Mouse (Mus musculus): ENCODE results near the gene Mcrip1. TPM values are rescaled to one million over a fixed set of nuclear protein-coding genes. Genes with fewer than 3 reads are reported as not detected.
"Not testable (repeated sequence)": the region's sequence is repeated elsewhere in the genome, so short reads cannot be mapped to it uniquely, and the experiment has no call there.

The Mcrip1 gene
- 167 TPM in 2 replicates for polyA plus RNA-seq (2015; fragmentation: Nextera tagmentation; extraction: Ambion mirVana)

DNA sequence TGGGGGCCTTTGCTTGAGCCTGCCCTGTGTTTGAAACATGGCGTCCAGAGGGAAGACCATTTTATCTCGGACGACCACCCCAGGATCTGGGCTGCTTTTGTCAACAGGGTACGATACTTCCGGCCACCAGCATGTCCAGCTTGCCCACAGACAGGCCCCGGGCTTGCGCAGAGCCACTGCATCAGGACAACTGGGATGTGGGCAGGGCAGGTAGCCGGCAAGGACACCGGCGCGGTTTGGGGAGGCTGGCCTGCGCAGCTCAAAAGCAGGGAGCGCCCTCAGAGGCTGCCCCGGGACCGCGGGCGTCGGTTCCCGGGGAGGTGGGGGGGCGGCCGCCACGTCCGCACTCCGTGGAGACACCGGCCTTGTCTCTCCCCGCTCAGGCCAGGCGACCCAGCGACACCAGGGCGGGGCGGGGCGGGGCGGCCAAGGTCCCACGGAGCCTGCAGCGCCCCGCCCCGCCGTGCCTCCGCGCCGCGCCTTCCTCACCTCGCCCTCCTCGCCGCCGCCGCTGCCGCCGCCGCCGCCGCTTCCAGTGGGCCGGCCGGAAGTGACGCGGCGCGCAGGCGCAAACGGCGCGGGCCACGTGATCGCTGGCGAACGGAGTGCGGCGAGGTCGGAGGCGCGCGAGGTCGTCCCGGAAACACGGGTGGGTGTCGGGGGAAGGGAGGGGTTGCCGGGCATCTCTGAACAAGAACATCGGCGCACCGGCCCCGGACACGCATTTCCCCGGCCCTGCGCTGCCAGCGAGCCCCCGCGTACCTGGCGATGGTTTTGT, at the start of gene Mcrip1:
TSS of gene Mcrip1 (minus strand) at position 560 of the 778 bp plus-strand sequence.
- WGBS, result 0% methylated on average over 83 of the region's 87 CpGs
- Histone ChIP-seq H3K4me1 (peaks cover 28% of the 10 kb centered on the region), H3K36me3 (peaks cover 12% of the 10 kb centered on the region; the same call in 1 of the 2 replicates), H3K27ac (peak within 1 kb of the TSS; percentile 98), H3K4me3 (replicated peaks) (peak within 1 kb of the TSS; percentile 92), H3K27me3 (replicated peaks) (no peaks in the 10 kb centered on the region), H3K9me3 (no peaks in the 10 kb centered on the region), H3K4me2 (peak within 1 kb of the TSS; percentile 81), H3K9ac (peak within 1 kb of the TSS; percentile 95)
- ATAC-seq (ENCODE audit: insufficient read depth, low FRiP score, low read depth), result peak; percentile 86

GRCm38 (mm10) chr11:120598990-120599549, 49.5 kb upstream of the Mcrip1 start:
- H3K36me3 ChIP-seq, result peaks cover 37% of the 10 kb centered on the region
- H3K4me3 ChIP-seq (replicated peaks), result peak overlapping the region; percentile 95
- no peaks in the 10 kb centered on the region for H3K9me3 ChIP-seq
- H3K27me3 ChIP-seq (replicated peaks), result no peaks in the 10 kb centered on the region
- no peak for ATAC-seq (ENCODE audit: insufficient read depth, low FRiP score, low read depth)
- H3K4me2 ChIP-seq, result peak overlapping the region; percentile 81
- H3K4me1 ChIP-seq, result peaks cover 12% of the 10 kb centered on the region
- H3K27ac ChIP-seq, result peak overlapping the region; percentile 88
- H3K9ac ChIP-seq, result peak overlapping the region; percentile 45
- 41% methylated on average over 17 of the region's 17 CpGs for WGBS

DNA sequence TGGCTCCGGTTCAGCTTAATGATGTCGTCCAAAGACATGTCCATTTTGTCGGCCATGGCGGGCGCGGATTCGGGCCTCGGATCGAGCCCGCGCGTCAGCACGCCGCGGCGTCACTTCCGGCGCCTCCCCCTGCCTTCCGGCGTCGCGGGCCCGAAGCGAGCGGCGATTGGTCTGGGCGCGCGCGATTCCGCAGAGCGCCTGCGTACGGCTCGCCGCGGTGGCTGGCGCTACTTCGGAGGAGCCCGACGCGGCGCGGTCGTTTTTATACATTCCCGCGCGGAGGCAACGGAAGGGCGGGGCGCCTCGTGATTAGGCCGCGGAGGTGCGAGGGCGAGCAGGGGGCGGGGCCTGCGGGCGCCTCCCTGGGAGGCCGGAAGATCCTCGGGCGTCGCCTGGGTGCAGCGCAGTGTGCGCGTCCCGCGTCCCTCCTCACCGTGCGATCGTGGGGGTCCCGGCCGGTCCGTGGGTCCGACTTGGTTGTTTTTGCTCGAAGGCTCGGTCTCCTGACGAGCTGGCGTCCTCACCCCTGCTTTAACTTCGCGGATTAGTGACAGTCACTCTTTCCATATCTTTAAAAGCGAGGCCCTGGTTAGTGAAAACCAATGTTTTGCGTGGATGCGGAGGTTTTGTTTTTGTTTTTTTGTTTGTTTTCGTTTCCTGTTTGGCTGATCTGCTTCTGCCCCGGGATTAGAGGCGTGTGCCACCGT, 48.9 kb upstream of the Mcrip1 start, which contains the start of the genes Alyref and Anapc11:
TSS of gene Alyref (minus strand) at position 83 of the 707 bp plus-strand sequence.
TSS of gene Anapc11 (plus strand) at position 139 of the 707 bp plus-strand sequence.
- peak; percentile 97 for ATAC-seq (ENCODE audit: insufficient read depth, low FRiP score, low read depth)
- Histone ChIP-seq H3K27ac (peak within 1 kb of the TSS; percentile 91), H3K4me3 (replicated peaks) (peak within 1 kb of the TSS; percentile 95), H3K9ac (peak within 1 kb of the TSS; percentile 99), H3K4me1 (peaks cover 12% of the 10 kb centered on the region), H3K27me3 (replicated peaks) (no peaks in the 10 kb centered on the region), H3K36me3 (peaks cover 41% of the 10 kb centered on the region), H3K9me3 (no peaks in the 10 kb centered on the region), H3K4me2 (peak within 1 kb of the TSS; percentile 81)
- WGBS, result under 1% methylated on average over 87 of the region's 88 CpGs

- H3K4me1 ChIP-seq, result peaks cover 12% of the 10 kb centered on the region
- H3K4me2 ChIP-seq, result peak overlapping the region; percentile 78
- no peaks in the 10 kb centered on the region for H3K27me3 ChIP-seq (replicated peaks)
- H3K9me3 ChIP-seq, result no peaks in the 10 kb centered on the region
- peak overlapping the region; percentile 99 for H3K9ac ChIP-seq
- H3K27ac ChIP-seq, result peak overlapping the region; percentile 91
- WGBS, result 3% methylated on average over 87 of the region's 99 CpGs
- peak; percentile 25 for ATAC-seq (ENCODE audit: insufficient read depth, low FRiP score, low read depth)
- peak overlapping the region; percentile 95 for H3K4me3 ChIP-seq (replicated peaks)
- peaks cover 43% of the 10 kb centered on the region for H3K36me3 ChIP-seq
Measured at GRCm38 (mm10) chr11:120597240-120598235, 48.0 kb upstream of the Mcrip1 start.

DNA sequence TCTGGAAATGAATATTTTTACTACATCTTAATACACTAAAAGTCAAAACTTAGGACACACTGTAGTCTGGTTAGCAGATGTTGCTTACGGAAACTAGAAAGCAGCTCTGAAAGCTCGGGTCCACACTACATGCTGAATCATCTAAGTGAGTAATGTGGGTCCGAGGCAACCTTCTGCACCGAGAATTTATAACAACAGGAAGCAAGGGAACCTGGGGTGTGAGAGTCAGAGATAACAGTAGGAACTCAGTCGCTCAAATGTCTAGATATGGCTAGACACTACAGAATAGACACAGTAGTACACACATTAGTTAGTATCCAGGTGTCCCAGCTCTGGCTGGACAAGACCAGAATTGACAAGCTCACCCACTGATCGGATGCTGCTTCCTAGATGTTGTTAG, 39.0 kb upstream of the Mcrip1 start:
- Histone ChIP-seq H3K27ac (no peak overlapping the region), H3K9ac (no peak overlapping the region), H3K4me2 (no peak overlapping the region), H3K9me3 (no peaks in the 10 kb centered on the region), H3K36me3 (peaks cover 54% of the 10 kb centered on the region), H3K27me3 (replicated peaks) (no peaks in the 10 kb centered on the region), H3K4me1 (no peaks in the 10 kb centered on the region), H3K4me3 (replicated peaks) (no peak overlapping the region)
- 87% methylated on average over 6 of the region's 6 CpGs for WGBS
- no peak for ATAC-seq (ENCODE audit: insufficient read depth, low FRiP score, low read depth)

GRCm38 (mm10) chr11:120583937-120584336, 34.4 kb upstream of the Mcrip1 start:
- 80% methylated on average over 1 of the region's 1 CpGs for WGBS
- ATAC-seq (ENCODE audit: insufficient read depth, low FRiP score, low read depth), result no peak
- Histone ChIP-seq H3K9ac (no peak overlapping the region), H3K27me3 (replicated peaks) (no peaks in the 10 kb centered on the region), H3K36me3 (peaks cover 35% of the 10 kb centered on the region), H3K4me2 (no peak overlapping the region), H3K4me1 (peaks cover 22% of the 10 kb centered on the region), H3K27ac (no peak overlapping the region), H3K9me3 (no peaks in the 10 kb centered on the region), H3K4me3 (replicated peaks) (no peak overlapping the region)

GRCm38 (mm10) chr11:120582982-120583293, 33.4 kb upstream of the Mcrip1 start:
- WGBS, result 86% methylated on average over 2 of the region's 2 CpGs
- not testable (repeated sequence) for H3K27ac ChIP-seq; H3K27me3 ChIP-seq (replicated peaks); H3K9ac ChIP-seq; H3K9me3 ChIP-seq; H3K4me3 ChIP-seq (replicated peaks); ATAC-seq (ENCODE audit: insufficient read depth, low FRiP score, low read depth); H3K4me2 ChIP-seq
- Histone ChIP-seq H3K36me3 (peaks cover 37% of the 10 kb centered on the region), H3K4me1 (peaks cover 30% of the 10 kb centered on the region)

GRCm38 (mm10) chr11:120582268-120582981, 32.9 kb upstream of the Mcrip1 start:
- peaks cover 39% of the 10 kb centered on the region for H3K36me3 ChIP-seq
- WGBS, result 72% methylated on average over 8 of the region's 8 CpGs
- H3K27me3 ChIP-seq (replicated peaks), result no peaks in the 10 kb centered on the region
- peak overlapping the region; percentile 90 for H3K27ac ChIP-seq
- peak overlapping the region; percentile 84 for H3K4me2 ChIP-seq
- peak overlapping the region; percentile 92 for H3K4me3 ChIP-seq (replicated peaks)
- no peaks in the 10 kb centered on the region for H3K9me3 ChIP-seq
- no peak for ATAC-seq (ENCODE audit: insufficient read depth, low FRiP score, low read depth)
- peak overlapping the region; percentile 70; the same call in 1 of the 2 replicates for H3K9ac ChIP-seq
- peaks cover 30% of the 10 kb centered on the region for H3K4me1 ChIP-seq

DNA sequence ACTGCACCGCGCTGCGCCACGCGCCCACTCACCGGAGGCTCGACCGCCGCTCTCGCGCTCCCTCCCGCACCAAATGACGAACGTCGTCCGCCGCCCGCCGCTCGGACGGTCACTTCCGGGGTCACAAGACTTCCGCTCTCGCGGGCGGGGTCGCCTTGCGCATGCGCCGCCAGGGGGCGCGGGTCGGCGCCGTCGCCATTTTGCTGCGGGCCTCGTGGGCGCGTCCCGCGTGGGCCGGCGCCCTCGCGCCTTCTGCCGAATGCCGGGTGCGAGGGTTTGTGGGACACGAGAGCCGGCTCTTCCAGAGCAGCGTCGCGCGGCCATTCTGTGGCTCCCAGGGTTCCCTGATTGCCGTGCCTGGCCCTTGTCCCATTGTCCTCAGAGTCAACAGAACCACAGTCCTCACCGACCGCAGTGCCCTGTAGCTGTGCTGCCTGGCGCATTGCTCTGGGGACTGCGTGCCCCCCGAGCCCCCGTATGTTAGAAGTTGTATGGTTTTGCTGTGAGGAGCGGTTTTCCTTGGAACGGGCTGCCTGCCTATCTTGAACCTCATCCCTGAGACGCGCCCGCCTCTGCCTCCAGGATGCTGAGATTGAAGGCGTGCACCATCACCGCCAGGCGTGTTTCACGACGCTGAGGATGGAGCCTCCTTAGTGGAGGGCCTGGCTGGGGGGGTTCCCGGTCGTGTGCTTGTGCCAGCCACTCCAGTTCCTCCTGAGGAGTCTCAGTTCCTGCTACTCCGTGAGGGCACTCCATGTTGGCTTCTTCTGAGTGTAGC, 32.2 kb upstream of the Mcrip1 start, which contains the start of gene Arhgdia:
TSS of gene Arhgdia (minus strand) at position 135 of the 778 bp plus-strand sequence.
- Histone ChIP-seq H3K27ac (peak within 1 kb of the TSS; percentile 90), H3K4me3 (replicated peaks) (peak within 1 kb of the TSS; percentile 92), H3K9me3 (no peaks in the 10 kb centered on the region), H3K4me2 (peak within 1 kb of the TSS; percentile 92), H3K4me1 (peaks cover 30% of the 10 kb centered on the region), H3K9ac (peak within 1 kb of the TSS; percentile 70), H3K27me3 (replicated peaks) (no peaks in the 10 kb centered on the region), H3K36me3 (peaks cover 38% of the 10 kb centered on the region)
- WGBS, result 4% methylated on average over 70 of the region's 75 CpGs
- peak; percentile 47; the same call in 1 of the 2 replicates for ATAC-seq (ENCODE audit: insufficient read depth, low FRiP score, low read depth)

DNA sequence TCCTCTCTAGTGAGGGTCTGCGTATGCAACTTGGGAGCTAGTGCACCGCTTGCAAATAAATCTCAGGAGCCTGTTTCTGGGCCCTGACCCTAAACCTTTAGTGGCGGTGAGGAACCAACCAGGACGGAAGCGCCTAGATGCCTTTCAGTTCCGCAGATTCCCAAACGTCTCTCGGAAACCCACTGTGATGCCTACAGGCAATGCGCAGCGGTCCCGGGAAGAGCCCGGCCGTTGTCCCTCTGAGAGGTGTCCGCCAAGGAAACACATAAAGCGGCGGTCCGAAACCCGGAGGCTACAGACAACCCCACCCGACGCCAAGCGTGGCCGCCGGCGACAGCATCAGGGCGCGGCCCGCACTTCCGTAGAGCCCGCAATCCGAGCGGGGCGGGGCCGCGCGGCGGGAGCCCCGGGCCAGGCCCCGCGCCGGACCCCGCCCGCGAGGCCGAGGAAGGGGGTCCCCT, 31.4 kb upstream of the Mcrip1 start:
- Histone ChIP-seq H3K9ac (peak overlapping the region; percentile 70), H3K9me3 (no peaks in the 10 kb centered on the region), H3K27ac (peak overlapping the region; percentile 90), H3K27me3 (replicated peaks) (no peaks in the 10 kb centered on the region), H3K4me3 (replicated peaks) (peak overlapping the region; percentile 92), H3K4me1 (peaks cover 30% of the 10 kb centered on the region), H3K4me2 (peak overlapping the region; percentile 92), H3K36me3 (peaks cover 33% of the 10 kb centered on the region)
- WGBS, result under 1% methylated on average over 42 of the region's 44 CpGs
- ATAC-seq (ENCODE audit: insufficient read depth, low FRiP score, low read depth), result peak; percentile 20; the same call in 1 of the 2 replicates
